Mouse (Mus musculus) intestine, embryonic 14.5 days (tissue): ENCODE measurements around the gene 1700125H20Rik. TPM values are rescaled to one million over a fixed set of nuclear protein-coding genes. Genes with fewer than 3 reads are reported as not detected.

Experiments
- ATAC-seq: fragments of 200-750 bp; cut with Nextera tagmentation; replicated peaks from 2 replicates; pipeline ENCODE4 v1.8.0; 2017; ENCODE audit warnings: low read depth, moderate number of reproducible peaks, moderate TSS enrichment, moderate library complexity; ENCODE audit not compliant: low FRiP score, low TSS enrichment
- DNase-seq: peaks from one replicate; pipeline ENCODE4 v3.0.0-alpha.2; 2018; ENCODE audit warnings: low spot score
- H3K27ac ChIP-seq: fragments of 300-500 bp; sonication (generic); 2 replicates; pipeline ENCODE4 v1.5.1; 2014; ENCODE audit warnings: low read depth, mild to moderate bottlenecking, control low read depth
- H3K27me3 ChIP-seq: fragments of 300-500 bp; sonication (generic); replicated peaks from 2 replicates; pipeline ENCODE4 v1.6.1; 2014; ENCODE audit warnings: low read length, control low read depth; ENCODE audit not compliant: control insufficient read depth, insufficient read depth
- H3K36me3 ChIP-seq: fragments of 300-500 bp; sonication (generic); 2 replicates; pipeline ENCODE4 v1.6.1; 2014; ENCODE audit warnings: low read length, control low read depth; ENCODE audit not compliant: control insufficient read depth, insufficient read depth
- H3K4me1 ChIP-seq: fragments of 300-500 bp; sonication (generic); replicated peaks from 2 replicates; pipeline ENCODE4 v1.6.1; 2014; ENCODE audit warnings: low read length, control low read depth, mixed read lengths; ENCODE audit not compliant: control insufficient read depth, insufficient read depth
- H3K4me2 ChIP-seq: fragments of 300-500 bp; sonication (generic); 2 replicates; pipeline ENCODE4 v1.6.1; 2014; ENCODE audit warnings: low read length
- H3K4me3 ChIP-seq: fragments of 300-500 bp; sonication (generic); 2 replicates; pipeline ENCODE4 v1.5.1; 2014; ENCODE audit warnings: low read depth, low read length, control low read depth, mixed read lengths
- H3K9ac ChIP-seq: fragments of 300-500 bp; sonication (generic); 2 replicates; pipeline ENCODE4 v1.6.1; 2014; ENCODE audit warnings: mild to moderate bottlenecking, low read length
- H3K9me3 ChIP-seq: fragments of 300-500 bp; sonication (generic); 2 replicates; pipeline ENCODE4 v1.6.1; 2016; ENCODE audit warnings: low read length, control low read depth; ENCODE audit not compliant: control insufficient read depth
- WGBS: fragments of 180-500 bp; shearing (Covaris S2); extraction: QIAGEN DNeasy Blood & Tissue Kit; methylation state at CpG from one replicate; pipeline ENCODE4 v1.1.7; 2014; 5-methylcytosine and 5-hydroxymethylcytosine counted together
- polyA plus RNA-seq: library from polyadenylated mRNA; unstranded; fragments of >200 nt; fragmentation: Nextera tagmentation; extraction: Ambion mirVana; gene quantifications from 2 replicates; pipeline ENCODE4 v1.2.1, GENCODE M21; 2014

Gene 1700125H20Rik
- polyA plus RNA-seq, 1 experiment from 2014 or later: not detected

DNA sequence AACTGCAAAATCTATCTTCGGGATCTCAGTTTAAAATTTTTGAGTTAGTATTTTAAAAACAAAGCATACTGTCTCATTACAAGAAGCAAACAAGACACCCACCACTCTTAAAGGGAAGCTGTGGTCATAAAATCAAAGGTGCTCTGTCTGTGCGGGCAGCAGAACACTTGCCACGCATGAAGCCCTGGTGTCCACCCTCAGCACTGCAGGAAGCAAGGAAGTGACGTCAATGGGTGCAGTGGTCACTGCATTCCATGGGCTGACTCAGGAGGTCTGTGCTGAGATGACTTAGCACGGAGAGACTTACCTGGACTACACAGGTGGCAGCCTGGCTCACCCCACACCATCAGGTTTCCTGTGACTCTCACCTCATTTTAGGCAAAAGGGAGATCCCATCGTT, 7.6 kb downstream of the 1700125H20Rik start:
- Histone ChIP-seq H3K4me1 (no peaks in the 10 kb centered on the region), H3K9ac (no peak overlapping the region), H3K4me2 (no peak overlapping the region), H3K27me3 (no peaks in the 10 kb centered on the region), H3K27ac (no peak overlapping the region), H3K4me3 (no peak overlapping the region), H3K36me3 (no peaks in the 10 kb centered on the region), H3K9me3 (no peaks in the 10 kb centered on the region)
- ATAC-seq (no peak), DNase-seq (no peak)
- 79% methylated on average over 6 of the region's 6 CpGs for WGBS

DNA sequence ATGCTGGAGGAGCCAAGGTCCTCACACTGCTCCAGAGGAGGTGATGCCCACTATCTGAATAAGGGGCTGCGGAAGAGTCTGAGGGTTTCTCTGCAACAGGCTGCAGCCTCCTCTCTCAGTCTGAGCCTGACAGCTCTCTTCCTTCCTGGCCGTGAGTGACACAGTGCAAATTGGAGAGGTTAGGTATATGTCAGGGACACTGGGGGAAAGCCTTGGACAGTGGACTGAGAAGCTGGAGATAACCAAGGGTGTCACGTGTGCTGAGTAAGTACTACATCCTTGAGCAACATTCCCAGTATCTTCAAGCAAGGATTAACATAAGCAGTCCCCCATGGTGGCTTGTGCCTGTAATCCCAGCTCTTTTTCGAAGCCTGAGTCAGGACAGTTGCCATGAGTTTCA, 8.2 kb downstream of the 1700125H20Rik start:
- DNase-seq (no peak), ATAC-seq (no peak)
- H3K27me3 ChIP-seq: no peaks in the 10 kb centered on the region
- WGBS: 81% methylated on average over 4 of the region's 4 CpGs
- H3K36me3 ChIP-seq: no peaks in the 10 kb centered on the region
- no peak overlapping the region for H3K4me3 ChIP-seq
- H3K4me1 ChIP-seq: peaks cover 3% of the 10 kb centered on the region; the same call in 1 of the 2 replicates
- H3K9me3 ChIP-seq: no peaks in the 10 kb centered on the region
- H3K27ac ChIP-seq: no peak overlapping the region
- H3K9ac ChIP-seq: no peak overlapping the region
- no peak overlapping the region for H3K4me2 ChIP-seq

DNA sequence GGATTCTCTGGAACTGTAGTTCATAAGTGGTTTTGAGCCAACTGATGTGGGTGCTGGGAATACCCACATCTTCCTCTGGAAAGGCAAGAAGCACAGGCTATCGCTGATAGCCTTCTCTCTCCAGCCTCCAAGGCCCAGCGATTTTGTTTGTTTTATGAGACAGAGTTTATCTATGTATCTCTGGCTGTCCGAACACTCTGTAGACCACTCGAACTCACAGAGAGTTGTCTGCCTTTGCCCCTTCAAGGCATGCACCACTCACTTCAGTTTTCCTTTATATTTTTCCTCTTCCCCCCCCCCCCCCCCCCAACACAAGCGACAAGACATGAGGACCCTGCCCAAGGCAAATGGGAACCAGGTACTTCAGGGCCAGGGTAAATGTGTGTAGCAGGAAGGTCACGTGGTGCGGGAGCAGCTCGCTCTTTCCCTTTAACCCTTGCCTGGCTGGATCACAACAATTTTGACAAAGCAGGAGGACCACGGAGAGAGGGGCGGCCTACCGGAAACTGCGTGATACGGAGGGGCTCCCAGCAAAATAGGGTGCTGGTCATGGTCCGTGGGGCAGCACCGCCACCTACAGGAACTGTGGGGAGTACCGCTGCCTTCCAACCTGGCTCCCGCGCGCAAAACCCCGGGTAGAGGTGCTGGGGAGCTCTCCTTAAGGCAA, 12.5 kb downstream of the 1700125H20Rik start:
- 3% methylated on average over 20 of the region's 20 CpGs for WGBS
- no peaks in the 10 kb centered on the region for H3K9me3 ChIP-seq
- H3K27me3 ChIP-seq: no peaks in the 10 kb centered on the region
- peak; percentile 92 for DNase-seq
- ATAC-seq: peak; percentile 88
- H3K27ac ChIP-seq: 0 out of 2 replicates have a peak overlapping the region, but pooled peaks have one; percentile 41
- H3K36me3 ChIP-seq: no peaks in the 10 kb centered on the region
- peak overlapping the region; percentile 45 for H3K9ac ChIP-seq
- peaks cover 4% of the 10 kb centered on the region; the same call in 1 of the 2 replicates for H3K4me1 ChIP-seq
- H3K4me3 ChIP-seq: peak overlapping the region; percentile 34
- H3K4me2 ChIP-seq: peak overlapping the region; percentile 66

DNA sequence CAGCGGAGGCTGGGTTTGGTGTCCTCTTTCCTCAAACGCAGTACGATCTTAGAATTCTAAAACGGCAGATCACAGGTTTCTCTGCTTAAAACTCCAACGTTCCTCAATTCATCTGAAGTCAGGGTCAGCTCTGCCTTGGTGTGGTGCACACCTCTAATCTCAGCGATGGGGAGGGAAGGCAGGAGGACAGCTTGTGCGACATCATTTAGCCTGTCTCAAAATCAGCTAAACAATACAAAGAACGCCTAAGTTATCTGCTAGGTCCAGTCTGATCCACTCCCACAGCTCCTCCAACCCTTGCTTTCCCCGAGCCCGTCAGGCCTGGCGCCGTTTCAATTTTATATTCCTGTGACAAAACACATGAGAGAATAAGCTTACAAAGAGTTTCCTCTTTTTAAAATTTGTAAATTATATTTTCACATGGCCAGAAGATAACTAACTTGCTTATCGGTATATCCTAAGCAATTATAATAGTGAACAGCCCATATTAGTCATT, 13.1 kb downstream of the 1700125H20Rik start:
- no peaks in the 10 kb centered on the region for H3K27me3 ChIP-seq
- peak overlapping the region; percentile 45 for H3K9ac ChIP-seq
- peak overlapping the region; percentile 34 for H3K4me3 ChIP-seq
- DNase-seq (no peak), ATAC-seq (no peak)
- peak overlapping the region; percentile 66 for H3K4me2 ChIP-seq
- H3K9me3 ChIP-seq: no peaks in the 10 kb centered on the region
- H3K4me1 ChIP-seq: peaks cover 4% of the 10 kb centered on the region; the same call in 1 of the 2 replicates
- 0 out of 2 replicates have a peak overlapping the region, but pooled peaks have one; percentile 41 for H3K27ac ChIP-seq
- WGBS: 21% methylated on average over 13 of the region's 13 CpGs
- no peaks in the 10 kb centered on the region for H3K36me3 ChIP-seq

DNA sequence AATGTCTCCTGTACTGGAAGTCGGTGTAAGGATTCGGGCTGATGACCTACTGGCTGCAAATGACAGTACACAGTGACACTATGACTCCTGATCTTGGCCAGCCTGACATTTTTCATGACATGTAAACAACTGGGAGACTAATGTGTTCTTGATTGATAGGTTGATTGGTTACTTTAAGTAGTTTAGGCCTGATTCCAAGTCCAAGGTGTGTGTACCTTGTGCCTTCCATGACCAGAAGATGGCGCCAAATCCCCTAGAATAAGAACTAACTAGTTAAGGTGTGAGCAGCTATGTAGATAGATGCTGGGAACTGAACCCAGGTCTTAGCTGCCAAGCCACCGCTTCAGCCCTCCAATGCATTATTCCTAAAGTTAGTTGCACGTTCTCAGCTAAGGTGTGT, 13.9 kb downstream of the 1700125H20Rik start:
- no peak for ATAC-seq
- Histone ChIP-seq H3K27ac (no peak overlapping the region), H3K4me1 (peaks cover 4% of the 10 kb centered on the region; the same call in 1 of the 2 replicates), H3K9me3 (no peaks in the 10 kb centered on the region), H3K36me3 (peaks cover 7% of the 10 kb centered on the region), H3K4me3 (no peak overlapping the region), H3K9ac (no peak overlapping the region), H3K4me2 (no peak overlapping the region), H3K27me3 (no peaks in the 10 kb centered on the region)
- WGBS: 67% methylated on average over 5 of the region's 5 CpGs
- peak; percentile 58 for DNase-seq

DNA sequence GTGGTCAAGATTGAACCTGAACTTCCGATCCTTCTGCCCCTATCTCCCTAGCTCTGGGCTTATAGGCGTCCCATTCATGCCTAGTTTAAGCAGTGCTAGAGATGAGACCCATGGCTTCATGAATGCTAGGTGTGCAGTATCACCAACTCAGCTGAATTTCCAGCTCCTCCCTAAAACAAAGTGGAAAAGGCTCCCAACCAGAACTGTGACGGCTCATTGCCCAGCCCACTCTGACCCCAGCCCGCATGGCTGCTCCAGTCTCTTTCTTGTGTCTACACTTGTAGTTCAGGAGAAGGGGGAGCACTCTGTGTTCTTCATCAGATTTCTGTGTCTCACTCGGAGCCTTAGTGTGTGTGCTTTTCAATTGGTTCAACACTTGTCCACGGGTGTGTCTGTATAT, 14.6 kb downstream of the 1700125H20Rik start:
- H3K27ac ChIP-seq: no peak overlapping the region
- ATAC-seq: no peak

DNA sequence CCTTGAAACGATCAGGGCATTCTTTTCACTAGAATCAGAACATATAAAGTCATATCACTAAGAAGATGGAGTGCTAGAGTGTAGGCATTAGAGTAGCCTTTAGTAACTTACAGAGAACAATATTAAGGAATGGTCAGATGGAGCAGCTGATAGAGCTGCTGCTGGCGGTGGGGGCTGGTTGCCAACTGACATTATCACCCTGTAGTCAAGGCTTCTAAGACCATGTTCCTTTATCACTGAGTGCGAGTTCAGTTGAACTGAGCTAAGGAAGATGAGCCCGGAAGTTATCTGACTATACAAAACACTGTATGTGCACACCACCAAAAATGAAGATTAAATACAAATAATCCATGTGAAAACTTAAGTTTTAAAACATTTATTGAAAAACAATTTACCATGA, 18.9 kb downstream of the 1700125H20Rik start:
- no peaks in the 10 kb centered on the region for H3K27me3 ChIP-seq
- H3K4me3 ChIP-seq: no peak overlapping the region
- peak; percentile 34 for DNase-seq
- H3K9ac ChIP-seq: no peak overlapping the region
- H3K4me2 ChIP-seq: no peak overlapping the region
- H3K4me1 ChIP-seq: no peaks in the 10 kb centered on the region
- 96% methylated on average over 4 of the region's 4 CpGs for WGBS
- ATAC-seq: no peak
- peaks cover 56% of the 10 kb centered on the region for H3K36me3 ChIP-seq
- no peaks in the 10 kb centered on the region for H3K9me3 ChIP-seq
- no peak overlapping the region for H3K27ac ChIP-seq

More for the DNA sequence above, 14.6 kb downstream of the 1700125H20Rik start:
- H3K4me1 ChIP-seq: peaks cover 4% of the 10 kb centered on the region; the same call in 1 of the 2 replicates
- H3K36me3 ChIP-seq: peaks cover 15% of the 10 kb centered on the region
- peak; percentile 49 for DNase-seq
- 87% methylated on average over 6 of the region's 6 CpGs for WGBS
- no peak overlapping the region for H3K9ac ChIP-seq
- no peak overlapping the region for H3K4me3 ChIP-seq
- H3K4me2 ChIP-seq: no peak overlapping the region
- H3K27me3 ChIP-seq: no peaks in the 10 kb centered on the region
- no peaks in the 10 kb centered on the region for H3K9me3 ChIP-seq

DNA sequence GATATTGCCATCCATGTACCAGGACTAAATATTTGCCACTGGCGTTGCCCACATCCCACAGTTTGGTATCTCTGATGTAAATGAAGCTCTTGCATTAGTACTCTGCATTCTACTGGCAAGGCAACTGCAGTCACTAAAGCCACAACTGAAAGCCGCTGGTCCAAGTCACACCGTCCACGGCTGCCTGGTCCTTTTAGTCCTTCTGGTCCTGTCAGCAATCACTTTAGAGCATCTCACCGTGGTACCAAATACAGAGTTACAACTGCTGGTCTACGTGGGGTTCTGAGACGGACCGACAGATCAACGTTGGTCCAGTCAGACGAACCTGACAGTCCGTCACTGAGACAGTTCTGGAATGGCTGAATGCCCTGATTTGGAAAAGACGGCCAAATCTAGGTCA, 20.5 kb downstream of the 1700125H20Rik start:
- Histone ChIP-seq H3K27me3 (no peaks in the 10 kb centered on the region), H3K4me1 (no peaks in the 10 kb centered on the region), H3K4me3 (no peak overlapping the region), H3K27ac (no peak overlapping the region), H3K36me3 (peaks cover 72% of the 10 kb centered on the region), H3K9me3 (no peaks in the 10 kb centered on the region), H3K9ac (no peak overlapping the region), H3K4me2 (no peak overlapping the region)
- WGBS: 95% methylated on average over 12 of the region's 12 CpGs
- DNase-seq (peak; percentile 48), ATAC-seq (no peak)

DNA sequence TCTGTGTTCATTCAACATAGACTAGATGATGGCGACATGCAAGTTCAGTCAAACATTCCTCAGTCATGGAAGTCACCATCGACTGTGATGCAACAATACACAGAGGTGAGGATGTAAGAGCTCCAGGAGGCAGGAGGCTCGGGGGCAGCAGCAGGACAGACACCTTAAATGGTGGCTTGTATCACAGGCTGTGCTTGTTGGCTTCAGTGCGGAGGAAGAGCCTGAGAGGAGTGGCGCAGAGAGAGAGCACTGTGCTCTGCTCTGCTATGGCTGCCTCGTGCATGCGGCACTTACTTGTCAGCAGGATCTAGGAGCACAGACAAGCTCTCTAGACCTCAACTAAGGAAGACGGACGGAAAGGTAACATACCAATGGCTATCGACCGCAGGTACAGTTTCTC, 24.0 kb downstream of the 1700125H20Rik start:
- H3K4me2 ChIP-seq: no peak overlapping the region
- 93% methylated on average over 11 of the region's 11 CpGs for WGBS
- no peaks in the 10 kb centered on the region for H3K27me3 ChIP-seq

More for the DNA sequence above, 24.0 kb downstream of the 1700125H20Rik start:
- DNase-seq (no peak), ATAC-seq (no peak)
- Histone ChIP-seq H3K4me3 (no peak overlapping the region), H3K4me1 (no peaks in the 10 kb centered on the region), H3K36me3 (peaks cover 96% of the 10 kb centered on the region), H3K9me3 (no peaks in the 10 kb centered on the region), H3K9ac (no peak overlapping the region), H3K27ac (no peak overlapping the region)
